In genomic region chr13:100721656-100722055, GRCm38 (mm10) we compare ENCODE assay signal across 22 mouse cellular contexts. TPM values are rescaled to one million over a fixed set of nuclear protein-coding genes. Genes with fewer than 3 reads are reported as not detected.
A peak's percentile ranks its signal among the peaks of the same experiment; 100 is the strongest.
DNase-seq lines count a peak whose midpoint lies in the region; ATAC-seq and TF ChIP-seq lines count a peak whose summit lies in the region.
"Had no signal": no experiment of that assay in that cellular context is flagged by ENCODE, and none has a peak within 500 bp of the region (broad histone marks: within the 10 kb centered on the region; RNA-seq: fewer than 3 reads in every experiment).

No protein-coding gene starts in this region.

- in situ Hi-C loops in ES-E14 (cut with MboI; ENCODE audit: low sequenced_read_pairs in 2 of 2, unreplicated experiment in 2 of 2), result no loop called here

- no peaks in the 10 kb centered on the region for H3K27me3 ChIP-seq in embryonic facial prominence, embryonic 14.5 days (replicated peaks; ENCODE audit: control insufficient read depth, insufficient read depth, low read length)
- no peaks in the 10 kb centered on the region for H3K27me3 ChIP-seq in embryonic facial prominence, embryonic 10.5 days (replicated peaks; ENCODE audit: low read depth, poor library complexity, severe bottlenecking)
- no peaks in the 10 kb centered on the region for H3K27me3 ChIP-seq in embryonic facial prominence, embryonic 15.5 days
- H3K27me3 ChIP-seq: heart, embryonic 15.5 days; hindbrain, embryonic 13.5 days; Patski had no signal

- H3K9me3 ChIP-seq in embryonic facial prominence, embryonic 14.5 days (ENCODE audit: control insufficient read depth, low read length), result no peaks in the 10 kb centered on the region
- no peaks in the 10 kb centered on the region for H3K9me3 ChIP-seq in embryonic facial prominence, embryonic 10.5 days
- H3K9me3 ChIP-seq in ES-E14 (ENCODE audit: control insufficient read depth, insufficient read depth, low read depth, low read length), result no peaks in the 10 kb centered on the region
- no peaks in the 10 kb centered on the region for H3K9me3 ChIP-seq in embryonic facial prominence, embryonic 15.5 days (replicated peaks)
- H3K9me3 ChIP-seq: heart, embryonic 15.5 days; hindbrain, embryonic 13.5 days had no signal

- WGBS in embryonic facial prominence, embryonic 14.5 days, result 92% methylated on average over 5 of the region's 5 CpGs
- WGBS in embryonic facial prominence, embryonic 10.5 days, result 86% methylated on average over 5 of the region's 5 CpGs
- 86% methylated on average over 5 of the region's 5 CpGs for WGBS in embryonic facial prominence, embryonic 15.5 days

- no peak overlapping the region for H3K9ac ChIP-seq in embryonic facial prominence, embryonic 14.5 days (ENCODE audit: low read depth, low read length)
- no peak overlapping the region; the same call in 1 of the 2 replicates for H3K9ac ChIP-seq in ES-E14 (ENCODE audit: insufficient read depth, low read depth, low read length, poor library complexity, severe bottlenecking)
- H3K9ac ChIP-seq in embryonic facial prominence, embryonic 15.5 days, result no peak overlapping the region
- H3K9ac ChIP-seq: heart, embryonic 15.5 days; hindbrain, embryonic 13.5 days had no signal

- ATAC-seq in embryonic facial prominence, embryonic 14.5 days (ENCODE audit: low read depth), result peak; percentile 55; the same call in 1 of the 2 replicates
- ATAC-seq in embryonic facial prominence, embryonic 15.5 days (ENCODE audit: insufficient number of reproducible peaks, low FRiP score, low TSS enrichment, low read depth), result peak; percentile 34; the same call in 1 of the 2 replicates
- ATAC-seq: forebrain, embryonic 16.5 days; hindbrain, postnatal 0 days; Patski had no signal

- no peaks in the 10 kb centered on the region for H3K4me1 ChIP-seq in embryonic facial prominence, embryonic 14.5 days (ENCODE audit: control insufficient read depth, insufficient read depth, low read length)
- H3K4me1 ChIP-seq in embryonic facial prominence, embryonic 10.5 days, result no peaks in the 10 kb centered on the region
- peaks cover 2 to 14% of the 10 kb centered on the region in 2 experiments for H3K4me1 ChIP-seq in ES-E14 (ENCODE audit: control insufficient read depth in 2 of 2, insufficient read depth in 2 of 2, low read length in 2 of 2, poor library complexity in 1 of 2)
- H3K4me1 ChIP-seq in embryonic facial prominence, embryonic 15.5 days, result peaks cover 8% of the 10 kb centered on the region

- H3K27ac ChIP-seq in embryonic facial prominence, embryonic 14.5 days (replicated peaks; ENCODE audit: low read depth, low read length), result no peak overlapping the region
- H3K27ac ChIP-seq in embryonic facial prominence, embryonic 10.5 days (replicated peaks), result no peak overlapping the region
- H3K27ac ChIP-seq in ES-E14 (ENCODE audit: insufficient read depth, low read depth, low read length, poor library complexity, severe bottlenecking), result peak overlapping the region; percentile 49; the same call in 1 of the 2 replicates
- H3K27ac ChIP-seq in embryonic facial prominence, embryonic 15.5 days (replicated peaks), result no peak overlapping the region
- H3K27ac ChIP-seq: heart, embryonic 15.5 days; hindbrain, embryonic 13.5 days; hindbrain, postnatal 0 days had no signal

- no peak for DNase-seq in embryonic facial prominence, embryonic 14.5 days (ENCODE audit: low spot score)
- no peak for DNase-seq in embryonic facial prominence, embryonic 10.5 days (ENCODE audit: low spot score)
- DNase-seq in 416B (ENCODE audit: low read depth) (peak; percentile 17), ES-E14 (ENCODE audit: low read depth, low spot score) (peak; percentile 62), adipocyte (ENCODE audit: low spot score) (no peak)
- DNase-seq in embryo, embryonic 10.5 days (ENCODE audit: low spot score), result no peak
- DNase-seq: adrenal gland, postnatal 10 days; cerebellum, adult 11-12 months; cerebellum, adult 9-10 months; cerebellum, postnatal 25 days; gastrocnemius, postnatal 14 days; heart, postnatal 14 days; kidney, adult 11 months; kidney, adult 9 months had no signal

- H3K36me3 ChIP-seq in embryonic facial prominence, embryonic 14.5 days (ENCODE audit: control insufficient read depth, insufficient read depth, low read length), result peaks cover 64% of the 10 kb centered on the region
- H3K36me3 ChIP-seq in embryonic facial prominence, embryonic 10.5 days (replicated peaks), result peaks cover 99% of the 10 kb centered on the region
- H3K36me3 ChIP-seq in ES-E14 (ENCODE audit: control insufficient read depth, insufficient read depth, low read length, poor library complexity, severe bottlenecking), result peaks cover 8% of the 10 kb centered on the region
- peaks cover 46% of the 10 kb centered on the region for H3K36me3 ChIP-seq in embryonic facial prominence, embryonic 15.5 days

- H3K4me2 ChIP-seq in embryonic facial prominence, embryonic 14.5 days (ENCODE audit: low read depth, low read length), result no peak overlapping the region
- H3K4me2 ChIP-seq in embryonic facial prominence, embryonic 15.5 days (replicated peaks), result no peak overlapping the region
- H3K4me2 ChIP-seq: heart, embryonic 11.5 days; heart, embryonic 15.5 days; hindbrain, embryonic 13.5 days had no signal

- no peak overlapping the region for H3K4me3 ChIP-seq in embryonic facial prominence, embryonic 14.5 days (ENCODE audit: low read depth, low read length)
- no peak overlapping the region for H3K4me3 ChIP-seq in embryonic facial prominence, embryonic 10.5 days
- peak overlapping the region; percentile 12 to 25; a peak in 3 of 4 replicates for H3K4me3 ChIP-seq in ES-E14 (ENCODE audit: insufficient read depth in 1 of 2, low read depth in 1 of 2, low read length in 2 of 2, poor library complexity in 1 of 2, severe bottlenecking in 1 of 2)
- no peak overlapping the region for H3K4me3 ChIP-seq in embryonic facial prominence, embryonic 15.5 days (replicated peaks)
- H3K4me3 ChIP-seq: heart, embryonic 15.5 days; hindbrain, embryonic 13.5 days had no signal

TF ChIP-seq in ES-E14, 5 proteins besides CTCF, POLR2A, EP300 and RAD21:
- no peak for TF ChIP-seq ZC3H11A (IDR thresholded peaks at IDR 0.05; ENCODE audit: borderline replicate concordance, low read depth, low read length)
- TF ChIP-seq ZNF384 (IDR thresholded peaks at IDR 0.05; ENCODE audit: low read depth, low read length), result no peak
- no peak for TF ChIP-seq MAFK (IDR thresholded peaks at IDR 0.05; ENCODE audit: insufficient read depth, low read depth, low read length)
- no peak for TF ChIP-seq HCFC1 (IDR thresholded peaks at IDR 0.05; ENCODE audit: borderline replicate concordance, insufficient read depth, low read length)
- no peak for TF ChIP-seq CHD2 (IDR thresholded peaks at IDR 0.05; ENCODE audit: low read depth, low read length)

RNA-seq across cellular contexts. Expression of gene Cdk7, which starts 9.1 kb away (rescaled TPM):
- 85.7 and 90.9 TPM in 2 replicates for polyA plus RNA-seq in embryonic facial prominence, embryonic 14.5 days (2014; fragmentation: Nextera tagmentation; extraction: Ambion mirVana)
- 114 and 119 TPM in 2 replicates for polyA plus RNA-seq in embryonic facial prominence, embryonic 10.5 days (2016; fragmentation: Nextera tagmentation; extraction: Ambion mirVana)
- total RNA-seq in ES-E14 (2012; rRNA removed), result 60.0 and 83.6 TPM in 2 replicates
- 89.0 and 89.6 TPM in 2 replicates for polyA plus RNA-seq in embryonic facial prominence, embryonic 15.5 days (2015; fragmentation: Nextera tagmentation; extraction: Ambion mirVana)

RNA-seq across cellular contexts. Expression of gene Mrps36, which starts 22.8 kb away (rescaled TPM):
- 125 and 150 TPM in 2 replicates for polyA plus RNA-seq in embryonic facial prominence, embryonic 14.5 days (2014; fragmentation: Nextera tagmentation; extraction: Ambion mirVana)
- polyA plus RNA-seq in embryonic facial prominence, embryonic 10.5 days (2016; fragmentation: Nextera tagmentation; extraction: Ambion mirVana), result 124 and 129 TPM in 2 replicates
- 45.4 and 58.9 TPM in 2 replicates for total RNA-seq in ES-E14 (2012; rRNA removed)
- 120 and 122 TPM in 2 replicates for polyA plus RNA-seq in embryonic facial prominence, embryonic 15.5 days (2015; fragmentation: Nextera tagmentation; extraction: Ambion mirVana)

RNA-seq across cellular contexts. Expression of gene Ccdc125, which starts 52.1 kb away (rescaled TPM):
- polyA plus RNA-seq in embryonic facial prominence, embryonic 14.5 days (2014; fragmentation: Nextera tagmentation; extraction: Ambion mirVana), result 2.6 and 3.8 TPM in 2 replicates
- 3.9 and 4.6 TPM in 2 replicates for polyA plus RNA-seq in embryonic facial prominence, embryonic 10.5 days (2016; fragmentation: Nextera tagmentation; extraction: Ambion mirVana)
- 1.7 and 2.3 TPM in 2 replicates for total RNA-seq in ES-E14 (2012; rRNA removed)
- polyA plus RNA-seq in embryonic facial prominence, embryonic 15.5 days (2015; fragmentation: Nextera tagmentation; extraction: Ambion mirVana), result 3.4 and 3.7 TPM in 2 replicates
- total RNA-seq: MEL had no signal

RNA-seq across cellular contexts. Expression of gene Cenph, which starts 54.0 kb away (rescaled TPM):
- polyA plus RNA-seq in embryonic facial prominence, embryonic 14.5 days (2014; fragmentation: Nextera tagmentation; extraction: Ambion mirVana), result 23.3 and 30.5 TPM in 2 replicates
- polyA plus RNA-seq in embryonic facial prominence, embryonic 10.5 days (2016; fragmentation: Nextera tagmentation; extraction: Ambion mirVana), result 65.7 and 68.2 TPM in 2 replicates
- total RNA-seq in ES-E14 (2012; rRNA removed), result 31.6 and 39.9 TPM in 2 replicates
- 26.1 and 29.6 TPM in 2 replicates for polyA plus RNA-seq in embryonic facial prominence, embryonic 15.5 days (2015; fragmentation: Nextera tagmentation; extraction: Ambion mirVana)

Comparison
In these comparisons a context has a peak if more than half of its experiments do, and no peak if none do; other contexts are left out.
1. DNase-seq: peak in 416B (single experiment) and ES-E14 (single experiment); none in embryonic facial prominence, embryonic 14.5 days (single experiment), embryonic facial prominence, embryonic 10.5 days (single experiment), embryo, embryonic 10.5 days (single experiment) and adipocyte (single experiment).
2. H3K4me3 ChIP-seq: peak in ES-E14 (2 of 2); none in embryonic facial prominence, embryonic 14.5 days (single experiment), embryonic facial prominence, embryonic 10.5 days (single experiment) and embryonic facial prominence, embryonic 15.5 days (single experiment).